Mouse (Mus musculus) CH12.LX (cell line): Measurements from ENCODE around the gene Ccer1.

Source experiments
- CTCF ChIP-seq, 2 experiments: IDR thresholded peaks in 1 of 2; conservative IDR thresholded peaks in 1 of 2; 2 replicates each; pipeline ENCODE4 v1.5.1; 2011 to 2012; ENCODE audit warnings: low read depth in 2 of 2, low read length in 2 of 2, improper control_type of control experiment in 1 of 2, inconsistent platforms in 1 of 2, mild to moderate bottlenecking in 1 of 2, moderate library complexity in 1 of 2
- GABPA ChIP-seq: IDR thresholded peaks from 2 replicates; pipeline ENCODE4 v1.6.1; 2012; ENCODE audit warnings: low read depth, low read length, improper control_type of control experiment, inconsistent platforms; ENCODE audit not compliant: insufficient replicate concordance
- MEF2A ChIP-seq: IDR thresholded peaks from 2 replicates; pipeline ENCODE4 v1.6.1; 2014; ENCODE audit warnings: low read depth, mild to moderate bottlenecking, inconsistent platforms, low read length, improper control_type of control experiment, borderline replicate concordance
- USF1 ChIP-seq: IDR thresholded peaks from 2 replicates; pipeline ENCODE4 v1.6.1; 2014; ENCODE audit warnings: low read depth, mild to moderate bottlenecking, inconsistent platforms, low read length, improper control_type of control experiment

DNA sequence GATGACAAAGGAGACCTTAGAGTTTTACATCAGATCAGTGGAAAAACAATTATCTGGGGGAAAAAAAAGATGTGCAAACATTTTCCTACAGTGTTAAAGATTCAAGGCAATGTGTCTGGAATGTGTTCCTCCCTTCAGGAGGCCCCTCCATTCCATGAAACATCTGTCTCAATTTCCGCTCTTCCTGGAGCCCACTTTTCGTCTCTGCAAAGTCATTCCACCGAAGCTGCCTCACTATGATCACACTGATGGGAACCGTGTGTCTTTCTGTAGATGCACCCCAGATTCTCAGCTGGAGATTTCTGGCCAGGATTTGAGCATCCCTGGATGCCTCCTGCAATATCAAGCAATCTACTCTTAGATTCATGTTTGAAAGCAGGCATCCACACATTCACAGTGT, 24.2 kb upstream of the Ccer1 start:
- no peak for TF ChIP-seq CTCF (conservative IDR thresholded peaks at IDR 0.05 in 1 of 2, IDR thresholded peaks at IDR 0.05 in 1 of 2; ENCODE audit: low read depth in 2 of 2, low read length in 2 of 2)
- TF ChIP-seq USF1 = no peak
- TF ChIP-seq GABPA = no peak
- TF ChIP-seq MEF2A = no peak
